Mouse (Mus musculus): ENCODE data around the gene Zbtb22. TPM values are rescaled to one million over a fixed set of nuclear protein-coding genes. Genes with fewer than 3 reads are reported as not detected.
"Not testable (repeated sequence)": the region's sequence is repeated elsewhere in the genome, so short reads cannot be mapped to it uniquely, and the experiment has no call there.

The Zbtb22 gene
- 21.8 and 25.3 TPM in 2 replicates for polyA plus RNA-seq (2016; fragmentation: Nextera tagmentation; extraction: Ambion mirVana)

DNA sequence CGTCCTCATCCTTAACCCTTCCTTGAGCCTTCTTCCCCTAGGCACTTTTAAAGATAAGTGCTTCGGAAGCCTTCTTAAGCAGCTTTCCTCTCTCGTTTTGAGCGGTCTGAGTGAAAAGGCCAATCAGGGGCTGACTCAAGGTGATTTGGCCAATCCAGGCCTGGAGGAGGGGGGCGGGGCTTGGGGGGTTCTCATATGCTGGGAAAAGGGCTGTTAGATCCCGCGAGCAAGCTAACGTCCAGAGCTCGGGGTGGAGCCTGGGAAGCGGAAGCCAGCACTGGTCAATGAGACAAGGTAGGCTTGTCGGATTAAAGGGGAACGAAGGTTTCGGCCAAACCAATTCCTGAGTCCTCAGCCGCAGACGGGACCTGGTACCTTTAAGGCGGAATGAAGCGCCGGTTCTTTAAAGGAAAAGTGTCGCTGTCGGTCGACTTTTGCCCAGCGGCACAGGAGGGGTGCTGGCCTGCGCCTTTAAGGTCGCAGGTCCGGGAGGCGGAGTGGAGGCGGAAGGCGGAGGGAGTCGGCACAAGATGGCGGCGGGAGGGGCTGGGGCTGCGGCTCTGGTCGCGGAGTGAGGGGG is at the start of gene Zbtb22, which contains the start of gene Tapbp:
Zbtb22 (plus strand) TSS at position 234 of the 580 bp plus-strand sequence.
Tapbp (plus strand) TSS at position 229 of the 580 bp plus-strand sequence.
- peak within 1 kb of the TSS; percentile 53 for H3K4me2 ChIP-seq (replicated peaks)
- peaks cover 51% of the 10 kb centered on the region for H3K4me1 ChIP-seq
- H3K27me3 ChIP-seq: peaks cover 14% of the 10 kb centered on the region
- H3K36me3 ChIP-seq: peaks cover 54% of the 10 kb centered on the region
- peak within 1 kb of the TSS; percentile 88 for H3K27ac ChIP-seq (replicated peaks)
- H3K9me3 ChIP-seq: no peaks in the 10 kb centered on the region
- under 1% methylated on average over 32 of the region's 34 CpGs for WGBS
- H3K4me3 ChIP-seq: peak within 1 kb of the TSS; percentile 68
- peak; percentile 92 for ATAC-seq (ENCODE audit: low FRiP score, low read depth)
- H3K9ac ChIP-seq (replicated peaks): peak within 1 kb of the TSS; percentile 66

DNA sequence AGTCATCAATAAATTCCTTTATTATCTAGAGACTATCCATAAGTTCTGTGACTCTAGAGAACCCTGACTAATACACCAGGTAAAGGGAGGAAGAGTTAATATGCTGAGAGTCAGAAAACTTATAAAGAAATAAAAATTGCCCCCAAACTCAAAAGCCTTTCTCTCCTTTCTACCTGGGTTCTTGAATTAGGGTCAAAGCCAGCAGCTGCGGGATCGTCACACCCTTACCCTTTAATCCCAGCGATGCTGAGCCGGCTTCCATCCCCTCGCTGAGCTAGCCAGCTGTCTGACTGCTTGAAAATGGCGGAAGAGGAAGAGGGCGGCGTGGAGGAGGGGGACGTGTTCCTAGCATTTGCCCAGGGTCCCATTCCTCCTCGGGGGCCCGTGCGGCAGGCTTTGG is 42.2 kb upstream of the Zbtb22 start, which contains the start of gene Gm7029:
Gm7029 (plus strand) TSS at position 301 of the 400 bp plus-strand sequence.
- ATAC-seq (ENCODE audit: low FRiP score, low read depth); H3K4me3 ChIP-seq; H3K27ac ChIP-seq (replicated peaks); H3K9ac ChIP-seq (replicated peaks); H3K27me3 ChIP-seq; H3K4me2 ChIP-seq (replicated peaks); H3K9me3 ChIP-seq; H3K4me1 ChIP-seq: not testable (repeated sequence)
- 87% methylated on average over 4 of the region's 12 CpGs for WGBS
- peaks cover 16% of the 10 kb centered on the region for H3K36me3 ChIP-seq

DNA sequence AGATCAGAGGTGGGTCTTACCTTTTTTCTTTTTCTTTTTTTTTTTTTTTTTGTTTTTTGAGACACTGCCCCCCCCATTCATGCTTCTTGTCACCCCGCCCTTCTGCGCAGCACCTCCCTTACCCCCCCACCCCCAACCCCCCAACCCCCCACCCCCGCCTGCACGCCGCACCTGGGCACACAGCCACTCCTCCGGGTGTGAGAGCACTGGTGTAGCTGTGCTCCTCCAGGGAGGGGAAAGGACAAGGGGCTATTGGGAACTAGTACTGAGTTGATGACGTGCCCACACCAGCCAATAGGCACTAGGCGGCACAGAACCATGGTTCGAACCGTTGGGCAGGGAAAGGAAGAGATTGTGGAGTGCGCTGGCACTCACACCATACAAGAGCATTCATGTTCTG is 41.3 kb upstream of the Zbtb22 start:
- Histone ChIP-seq H3K4me3 (no peak overlapping the region), H3K4me2 (replicated peaks) (no peak overlapping the region), H3K9ac (replicated peaks) (no peak overlapping the region), H3K9me3 (no peaks in the 10 kb centered on the region), H3K36me3 (peaks cover 19% of the 10 kb centered on the region), H3K27ac (replicated peaks) (no peak overlapping the region), H3K4me1 (no peaks in the 10 kb centered on the region), H3K27me3 (no peaks in the 10 kb centered on the region)
- 96% methylated on average over 11 of the region's 11 CpGs for WGBS
- ATAC-seq (ENCODE audit: low FRiP score, low read depth): no peak

GRCm38 (mm10) chr17:33875797-33876196 is 39.9 kb upstream of the Zbtb22 start:
- peaks cover 29% of the 10 kb centered on the region for H3K36me3 ChIP-seq
- 85% methylated on average over 5 of the region's 5 CpGs for WGBS
- ATAC-seq (ENCODE audit: low FRiP score, low read depth); H3K27ac ChIP-seq (replicated peaks); H3K4me2 ChIP-seq (replicated peaks); H3K4me1 ChIP-seq; H3K27me3 ChIP-seq; H3K4me3 ChIP-seq; H3K9ac ChIP-seq (replicated peaks); H3K9me3 ChIP-seq: not testable (repeated sequence)

GRCm38 (mm10) chr17:33884320-33884719 is 31.4 kb upstream of the Zbtb22 start:
- ATAC-seq (ENCODE audit: low FRiP score, low read depth); H3K9me3 ChIP-seq; H3K27ac ChIP-seq (replicated peaks); H3K27me3 ChIP-seq; H3K4me2 ChIP-seq (replicated peaks); H3K4me3 ChIP-seq; H3K9ac ChIP-seq (replicated peaks): not testable (repeated sequence)
- Histone ChIP-seq H3K4me1 (peaks cover 15% of the 10 kb centered on the region), H3K36me3 (peaks cover 50% of the 10 kb centered on the region)
- 95% methylated on average over 10 of the region's 11 CpGs for WGBS

- Histone ChIP-seq H3K36me3 (peaks cover 23% of the 10 kb centered on the region), H3K4me2 (replicated peaks) (peak overlapping the region; percentile 22), H3K4me1 (peaks cover 19% of the 10 kb centered on the region)
- not testable (repeated sequence) for H3K9me3 ChIP-seq; H3K27ac ChIP-seq (replicated peaks); ATAC-seq (ENCODE audit: low FRiP score, low read depth); H3K4me3 ChIP-seq; H3K27me3 ChIP-seq; H3K9ac ChIP-seq (replicated peaks)
- 75% methylated on average over 2 of the region's 2 CpGs for WGBS
These were observed 27.9 kb upstream of the Zbtb22 start for GRCm38 (mm10) chr17:33887802-33888201.

DNA sequence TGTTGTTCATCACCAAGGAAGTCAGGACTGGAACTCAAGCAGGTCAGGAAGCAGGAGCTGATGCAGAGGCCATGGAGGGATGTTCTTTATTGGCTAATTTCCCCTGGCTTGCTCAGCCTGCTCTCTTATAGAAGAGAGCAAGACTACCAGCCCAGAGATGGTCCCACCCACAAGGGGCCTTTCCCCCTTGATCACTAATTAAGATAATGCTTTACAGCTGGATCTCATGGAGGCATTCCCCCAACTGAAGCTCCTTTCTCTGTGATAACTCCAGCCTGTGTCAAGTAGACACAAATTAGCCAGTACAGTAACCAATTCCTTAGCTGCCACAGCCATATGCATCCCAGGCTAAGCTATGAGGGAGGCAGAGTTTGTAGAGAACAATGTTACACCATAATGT is 27.5 kb upstream of the Zbtb22 start:
- H3K36me3 ChIP-seq: peaks cover 22% of the 10 kb centered on the region
- peaks cover 19% of the 10 kb centered on the region for H3K4me1 ChIP-seq
- not testable (repeated sequence) for H3K9ac ChIP-seq (replicated peaks); ATAC-seq (ENCODE audit: low FRiP score, low read depth); H3K27ac ChIP-seq (replicated peaks); H3K27me3 ChIP-seq; H3K9me3 ChIP-seq; H3K4me3 ChIP-seq
- peak overlapping the region; percentile 22 for H3K4me2 ChIP-seq (replicated peaks)

GRCm38 (mm10) chr17:33889941-33890532 is 25.7 kb upstream of the Zbtb22 start:
- Histone ChIP-seq H3K9ac (replicated peaks) (peak overlapping the region; percentile 70), H3K4me3 (peak overlapping the region; percentile 71), H3K36me3 (peaks cover 14% of the 10 kb centered on the region), H3K4me1 (peaks cover 19% of the 10 kb centered on the region), H3K4me2 (replicated peaks) (peak overlapping the region; percentile 66), H3K27ac (replicated peaks) (peak overlapping the region; percentile 71)
- not testable (repeated sequence) for ATAC-seq (ENCODE audit: low FRiP score, low read depth); H3K9me3 ChIP-seq; H3K27me3 ChIP-seq
- WGBS: under 1% methylated on average over 26 of the region's 44 CpGs

DNA sequence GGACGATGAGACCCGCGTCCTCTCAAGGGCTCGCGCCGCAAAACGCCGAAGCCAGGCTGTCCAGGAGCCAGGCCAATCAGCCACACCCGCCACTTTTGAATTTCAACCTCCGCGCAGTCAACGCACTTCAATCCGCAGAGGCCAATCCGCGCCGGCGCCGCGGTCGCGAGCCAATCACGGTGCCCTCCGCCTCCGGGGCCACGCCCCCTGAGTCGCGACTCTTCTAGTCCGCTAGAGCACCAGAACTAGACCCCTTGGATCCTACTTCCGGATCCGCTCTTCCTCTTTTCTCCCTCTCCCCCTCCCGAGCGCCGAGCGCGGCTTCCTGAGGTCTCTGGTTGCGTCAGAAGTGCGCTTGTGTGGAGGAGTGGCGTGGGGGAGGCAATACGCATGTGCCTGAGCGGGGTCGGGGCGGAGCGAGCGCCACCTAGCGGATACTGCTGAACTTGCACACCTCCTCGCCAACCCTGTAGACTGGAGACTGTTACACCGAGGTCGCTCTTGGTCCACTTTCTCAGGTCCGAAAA is 25.1 kb upstream of the Zbtb22 start, which contains the start of gene Kifc1:
Kifc1 (minus strand) TSS at position 129 of the 527 bp plus-strand sequence.
- Histone ChIP-seq H3K27ac (replicated peaks) (peak within 1 kb of the TSS; percentile 71), H3K9me3 (no peaks in the 10 kb centered on the region), H3K4me3 (peak within 1 kb of the TSS; percentile 71), H3K27me3 (0 out of 2 replicates have a peak, but pooled peaks cover 5% of the 10 kb centered on the region), H3K36me3 (peaks cover 12% of the 10 kb centered on the region), H3K9ac (replicated peaks) (peak within 1 kb of the TSS; percentile 70), H3K4me2 (replicated peaks) (peak within 1 kb of the TSS; percentile 66), H3K4me1 (peaks cover 19% of the 10 kb centered on the region)
- peak; percentile 98 for ATAC-seq (ENCODE audit: low FRiP score, low read depth)
- WGBS: under 1% methylated on average over 49 of the region's 49 CpGs

GRCm38 (mm10) chr17:33891357-33891756 is 24.3 kb upstream of the Zbtb22 start:
- 63% methylated on average over 2 of the region's 2 CpGs for WGBS
- H3K4me3 ChIP-seq: no peak overlapping the region
- 0 out of 2 replicates have a peak, but pooled peaks cover 5% of the 10 kb centered on the region for H3K27me3 ChIP-seq
- no peak overlapping the region for H3K9ac ChIP-seq (replicated peaks)
- no peak overlapping the region for H3K27ac ChIP-seq (replicated peaks)
- no peaks in the 10 kb centered on the region for H3K9me3 ChIP-seq
- H3K36me3 ChIP-seq: peaks cover 4% of the 10 kb centered on the region
- peaks cover 19% of the 10 kb centered on the region for H3K4me1 ChIP-seq
- no peak overlapping the region for H3K4me2 ChIP-seq (replicated peaks)
- ATAC-seq (ENCODE audit: low FRiP score, low read depth): no peak

- not testable (repeated sequence) for ATAC-seq (ENCODE audit: low FRiP score, low read depth); H3K4me3 ChIP-seq; H3K27me3 ChIP-seq; H3K4me2 ChIP-seq (replicated peaks); H3K9me3 ChIP-seq; H3K27ac ChIP-seq (replicated peaks); H3K9ac ChIP-seq (replicated peaks); H3K36me3 ChIP-seq
- 66% methylated on average over 6 of the region's 6 CpGs for WGBS
- peaks cover 19% of the 10 kb centered on the region for H3K4me1 ChIP-seq
These were observed 23.8 kb upstream of the Zbtb22 start for GRCm38 (mm10) chr17:33891892-33892291.

DNA sequence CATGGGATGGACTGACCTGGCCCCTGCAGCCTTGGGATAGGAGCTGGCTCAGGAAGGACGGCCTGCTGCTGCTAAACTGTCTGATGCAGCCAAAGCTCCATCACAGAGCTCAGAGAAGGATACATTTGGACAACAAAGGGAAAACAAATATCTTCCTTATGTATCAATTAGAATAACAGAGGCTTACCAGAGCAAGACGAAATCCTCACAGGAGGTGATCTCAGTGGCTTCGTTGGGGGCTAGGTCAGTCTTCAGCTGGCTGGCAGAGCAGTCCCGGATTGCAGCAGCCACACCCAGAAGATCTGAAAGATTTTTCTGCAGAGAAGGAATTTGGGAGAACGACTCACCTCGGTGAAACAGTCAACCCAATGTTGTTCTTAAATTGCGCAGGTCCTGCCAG is 23.3 kb upstream of the Zbtb22 start:
- H3K4me2 ChIP-seq (replicated peaks): no peak overlapping the region
- 17% methylated on average over 7 of the region's 7 CpGs for WGBS

More for the DNA sequence above, 23.3 kb upstream of the Zbtb22 start:
- no peaks in the 10 kb centered on the region for H3K36me3 ChIP-seq
- H3K27me3 ChIP-seq: 0 out of 2 replicates have a peak, but pooled peaks cover 5% of the 10 kb centered on the region
- H3K9me3 ChIP-seq: no peaks in the 10 kb centered on the region
- no peak for ATAC-seq (ENCODE audit: low FRiP score, low read depth)
- no peak overlapping the region for H3K9ac ChIP-seq (replicated peaks)
- H3K4me1 ChIP-seq: peaks cover 19% of the 10 kb centered on the region
- no peak overlapping the region for H3K4me3 ChIP-seq
- no peak overlapping the region for H3K27ac ChIP-seq (replicated peaks)

All from midbrain, embryonic 12.5 days (tissue).